Mouse (Mus musculus): Measurements from ENCODE around the gene Cbx7. TPM values are rescaled to one million over a fixed set of nuclear protein-coding genes. Genes with fewer than 3 reads are reported as not detected.

Gene Cbx7
- 3.0 and 4.0 TPM in 2 replicates for polyA plus RNA-seq (2015; fragmentation: Nextera tagmentation; extraction: Ambion mirVana)

DNA sequence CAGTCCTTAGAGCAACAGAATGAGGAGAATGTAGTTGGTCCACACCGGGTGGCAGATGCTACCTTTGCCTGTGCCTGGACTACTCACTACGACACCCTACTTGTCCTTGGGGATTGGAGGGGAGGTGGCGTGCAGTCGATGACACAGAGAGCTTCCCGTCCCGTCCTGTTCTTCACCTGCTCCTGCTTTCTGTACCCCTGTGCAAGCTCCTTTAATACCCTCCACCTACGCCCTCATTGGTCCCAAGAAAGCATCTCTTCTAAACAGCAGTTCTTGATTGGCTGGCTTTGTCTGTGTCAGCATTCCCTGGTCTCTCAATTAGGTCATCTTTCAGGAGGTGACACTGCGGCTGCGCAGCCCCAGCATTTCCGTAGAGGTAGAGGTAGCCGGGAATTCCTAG is at the start of gene Cbx7:
Cbx7 (minus strand) TSS at position 180 of the 400 bp plus-strand sequence.
- Histone ChIP-seq H3K4me2 (ENCODE audit: low read length) (no peak within 1 kb of the TSS), H3K4me3 (replicated peaks; ENCODE audit: low read length) (no peak within 1 kb of the TSS), H3K9me3 (ENCODE audit: control insufficient read depth, low read length) (no peaks in the 10 kb centered on the region), H3K4me1 (replicated peaks; ENCODE audit: control insufficient read depth, insufficient read depth, low read length) (no peaks in the 10 kb centered on the region), H3K36me3 (ENCODE audit: control insufficient read depth, insufficient read depth) (no peaks in the 10 kb centered on the region), H3K9ac (replicated peaks; ENCODE audit: low read depth, low read length) (no peak within 1 kb of the TSS), H3K27me3 (replicated peaks; ENCODE audit: control insufficient read depth, insufficient read depth, low read length) (no peaks in the 10 kb centered on the region), H3K27ac (ENCODE audit: low read length) (no peak within 1 kb of the TSS)
- 95% methylated on average over 11 of the region's 11 CpGs for WGBS
- no peak for ATAC-seq

DNA sequence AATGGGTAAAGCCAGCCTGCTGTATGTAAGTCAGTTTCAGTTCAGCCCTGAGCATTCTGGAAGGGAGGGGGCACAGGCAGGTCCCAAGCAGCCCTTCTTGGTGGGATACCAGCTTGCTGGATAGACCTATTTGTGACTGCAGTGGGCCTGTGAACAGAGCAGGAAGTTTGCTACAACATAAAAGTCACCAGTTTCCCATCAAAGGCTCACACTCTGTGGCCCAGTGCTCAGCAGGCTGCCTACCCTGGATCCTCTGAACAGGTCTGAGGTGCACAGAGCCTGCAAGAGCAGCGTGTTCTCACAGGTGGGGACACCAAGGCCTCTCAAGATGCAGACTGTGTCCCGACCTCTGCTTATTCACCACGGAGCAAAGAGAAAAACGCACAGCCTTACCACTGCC is 49.6 kb upstream of the Cbx7 start:
- no peak overlapping the region for H3K4me2 ChIP-seq (ENCODE audit: low read length)
- H3K4me3 ChIP-seq (replicated peaks; ENCODE audit: low read length) = no peak overlapping the region
- H3K4me1 ChIP-seq (replicated peaks; ENCODE audit: control insufficient read depth, insufficient read depth, low read length) = peaks cover 8% of the 10 kb centered on the region
- no peaks in the 10 kb centered on the region for H3K9me3 ChIP-seq (ENCODE audit: control insufficient read depth, low read length)
- no peaks in the 10 kb centered on the region for H3K36me3 ChIP-seq (ENCODE audit: control insufficient read depth, insufficient read depth)
- no peak overlapping the region for H3K27ac ChIP-seq (ENCODE audit: low read length)
- no peak overlapping the region for H3K9ac ChIP-seq (replicated peaks; ENCODE audit: low read depth, low read length)
- WGBS = 71% methylated on average over 4 of the region's 4 CpGs
- H3K27me3 ChIP-seq (replicated peaks; ENCODE audit: control insufficient read depth, insufficient read depth, low read length) = peaks cover 7% of the 10 kb centered on the region
- ATAC-seq = no peak

- Histone ChIP-seq H3K9me3 (ENCODE audit: control insufficient read depth, low read length) (no peaks in the 10 kb centered on the region), H3K4me3 (replicated peaks; ENCODE audit: low read length) (no peak overlapping the region), H3K27me3 (replicated peaks; ENCODE audit: control insufficient read depth, insufficient read depth, low read length) (peaks cover 14% of the 10 kb centered on the region), H3K4me1 (replicated peaks; ENCODE audit: control insufficient read depth, insufficient read depth, low read length) (peaks cover 6% of the 10 kb centered on the region), H3K27ac (ENCODE audit: low read length) (no peak overlapping the region), H3K9ac (replicated peaks; ENCODE audit: low read depth, low read length) (peak overlapping the region; percentile 4; the same call in 1 of the 2 replicates), H3K36me3 (ENCODE audit: control insufficient read depth, insufficient read depth) (no peaks in the 10 kb centered on the region), H3K4me2 (ENCODE audit: low read length) (no peak overlapping the region)
- ATAC-seq = no peak
- 71% methylated on average over 4 of the region's 4 CpGs for WGBS
Observed at GRCm38 (mm10) chr15:80019625-80020024, 48.7 kb upstream of the Cbx7 start.

- Histone ChIP-seq H3K4me1 (replicated peaks; ENCODE audit: control insufficient read depth, insufficient read depth, low read length) (peaks cover 10% of the 10 kb centered on the region), H3K36me3 (ENCODE audit: control insufficient read depth, insufficient read depth) (no peaks in the 10 kb centered on the region), H3K27ac (ENCODE audit: low read length) (no peak overlapping the region), H3K9me3 (ENCODE audit: control insufficient read depth, low read length) (no peaks in the 10 kb centered on the region), H3K27me3 (replicated peaks; ENCODE audit: control insufficient read depth, insufficient read depth, low read length) (peaks cover 18% of the 10 kb centered on the region), H3K9ac (replicated peaks; ENCODE audit: low read depth, low read length) (no peak overlapping the region), H3K4me3 (replicated peaks; ENCODE audit: low read length) (no peak overlapping the region), H3K4me2 (ENCODE audit: low read length) (no peak overlapping the region)
- no peak for ATAC-seq
- 74% methylated on average over 7 of the region's 7 CpGs for WGBS
Observed at GRCm38 (mm10) chr15:80019220-80019619, 48.3 kb upstream of the Cbx7 start.

DNA sequence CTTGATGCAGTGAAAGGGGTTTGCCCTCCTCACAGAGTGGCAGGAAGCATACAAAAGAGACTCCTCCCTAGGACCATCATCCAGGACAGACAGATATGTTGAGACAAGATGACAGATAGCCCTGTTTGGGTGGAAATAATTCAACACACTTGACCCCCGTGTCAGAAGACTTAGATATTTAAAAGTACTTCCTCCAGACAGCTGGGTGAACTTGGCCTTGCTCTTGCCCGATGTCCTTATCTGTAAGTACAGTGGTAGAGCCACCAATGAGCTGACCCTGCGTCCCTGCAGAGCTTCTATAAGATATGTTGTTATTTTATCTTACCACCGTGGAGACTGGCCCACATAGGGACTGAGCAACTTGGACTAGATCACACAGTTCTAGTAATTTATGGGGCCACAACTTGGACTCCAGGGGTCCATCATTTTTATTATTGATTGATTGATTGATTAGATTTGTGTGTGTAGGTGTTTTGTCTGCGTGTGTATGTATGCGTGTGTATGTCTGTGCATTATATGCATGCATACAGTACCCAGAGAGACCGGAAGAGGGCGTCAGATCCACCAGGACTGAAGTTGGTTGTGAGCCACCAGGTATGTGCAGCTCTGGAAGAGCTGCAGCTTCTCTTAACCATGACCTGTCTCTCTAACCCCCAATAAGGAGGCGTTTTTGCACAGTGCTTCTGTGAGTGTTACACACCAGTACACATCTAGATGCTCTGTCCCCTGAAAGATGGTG is 45.8 kb upstream of the Cbx7 start:
- no peak overlapping the region for H3K4me3 ChIP-seq (replicated peaks; ENCODE audit: low read length)
- H3K4me2 ChIP-seq (ENCODE audit: low read length) = no peak overlapping the region
- H3K4me1 ChIP-seq (replicated peaks; ENCODE audit: control insufficient read depth, insufficient read depth, low read length) = peaks cover 35% of the 10 kb centered on the region
- H3K36me3 ChIP-seq (ENCODE audit: control insufficient read depth, insufficient read depth) = no peaks in the 10 kb centered on the region
- no peak overlapping the region for H3K27ac ChIP-seq (ENCODE audit: low read length)
- peaks cover 39% of the 10 kb centered on the region for H3K27me3 ChIP-seq (replicated peaks; ENCODE audit: control insufficient read depth, insufficient read depth, low read length)
- no peak overlapping the region for H3K9ac ChIP-seq (replicated peaks; ENCODE audit: low read depth, low read length)
- WGBS = 92% methylated on average over 9 of the region's 9 CpGs
- no peaks in the 10 kb centered on the region for H3K9me3 ChIP-seq (ENCODE audit: control insufficient read depth, low read length)
- ATAC-seq = no peak

- no peak for ATAC-seq
- WGBS = 44% methylated on average over 7 of the region's 7 CpGs
- H3K27ac ChIP-seq (ENCODE audit: low read length) = no peak overlapping the region
- H3K9me3 ChIP-seq (ENCODE audit: control insufficient read depth, low read length) = no peaks in the 10 kb centered on the region
- peak overlapping the region; percentile 96 for H3K4me2 ChIP-seq (ENCODE audit: low read length)
- 0 out of 2 replicates have a peak overlapping the region, but pooled peaks have one; percentile 35 for H3K9ac ChIP-seq (replicated peaks; ENCODE audit: low read depth, low read length)
- peaks cover 43% of the 10 kb centered on the region for H3K4me1 ChIP-seq (replicated peaks; ENCODE audit: control insufficient read depth, insufficient read depth, low read length)
- H3K36me3 ChIP-seq (ENCODE audit: control insufficient read depth, insufficient read depth) = no peaks in the 10 kb centered on the region
- H3K4me3 ChIP-seq (replicated peaks; ENCODE audit: low read length) = peak overlapping the region; percentile 63
- H3K27me3 ChIP-seq (replicated peaks; ENCODE audit: control insufficient read depth, insufficient read depth, low read length) = peaks cover 43% of the 10 kb centered on the region
Observed at GRCm38 (mm10) chr15:80015211-80015952, 44.5 kb upstream of the Cbx7 start.

- Histone ChIP-seq H3K4me1 (replicated peaks; ENCODE audit: control insufficient read depth, insufficient read depth, low read length) (peaks cover 45% of the 10 kb centered on the region), H3K4me3 (replicated peaks; ENCODE audit: low read length) (peak within 1 kb of the TSS; percentile 63), H3K36me3 (ENCODE audit: control insufficient read depth, insufficient read depth) (no peaks in the 10 kb centered on the region), H3K27ac (ENCODE audit: low read length) (no peak within 1 kb of the TSS), H3K27me3 (replicated peaks; ENCODE audit: control insufficient read depth, insufficient read depth, low read length) (peaks cover 43% of the 10 kb centered on the region), H3K4me2 (ENCODE audit: low read length) (peak within 1 kb of the TSS; percentile 96), H3K9ac (replicated peaks; ENCODE audit: low read depth, low read length) (peak within 1 kb of the TSS; percentile 35), H3K9me3 (ENCODE audit: control insufficient read depth, low read length) (no peaks in the 10 kb centered on the region)
- no peak for ATAC-seq
- 1% methylated on average over 58 of the region's 60 CpGs for WGBS
Observed at GRCm38 (mm10) chr15:80014321-80015210, 43.6 kb upstream of the Cbx7 start, which contains the start of gene Pdgfb. Pdgfb (minus strand) TSS chr15:80014977.

GRCm38 (mm10) chr15:80014031-80014320 is 43.1 kb upstream of the Cbx7 start:
- peaks cover 43% of the 10 kb centered on the region for H3K27me3 ChIP-seq (replicated peaks; ENCODE audit: control insufficient read depth, insufficient read depth, low read length)
- H3K27ac ChIP-seq (ENCODE audit: low read length) = no peak overlapping the region
- peaks cover 45% of the 10 kb centered on the region for H3K4me1 ChIP-seq (replicated peaks; ENCODE audit: control insufficient read depth, insufficient read depth, low read length)
- H3K9me3 ChIP-seq (ENCODE audit: control insufficient read depth, low read length) = no peaks in the 10 kb centered on the region
- ATAC-seq = no peak
- peak overlapping the region; percentile 63 for H3K4me3 ChIP-seq (replicated peaks; ENCODE audit: low read length)
- peak overlapping the region; percentile 96 for H3K4me2 ChIP-seq (ENCODE audit: low read length)
- peak overlapping the region; percentile 35 for H3K9ac ChIP-seq (replicated peaks; ENCODE audit: low read depth, low read length)
- no peaks in the 10 kb centered on the region for H3K36me3 ChIP-seq (ENCODE audit: control insufficient read depth, insufficient read depth)
- 0% methylated on average over 31 of the region's 37 CpGs for WGBS
